Mouse (Mus musculus): Measurements from ENCODE around the gene Ncs1. TPM values are rescaled to one million over a fixed set of nuclear protein-coding genes. Genes with fewer than 3 reads are reported as not detected.

The Ncs1 gene
- total and polyA plus RNA-seq, 3 experiments, result 5.9 to 14.1 (median 11.8) TPM

DNA sequence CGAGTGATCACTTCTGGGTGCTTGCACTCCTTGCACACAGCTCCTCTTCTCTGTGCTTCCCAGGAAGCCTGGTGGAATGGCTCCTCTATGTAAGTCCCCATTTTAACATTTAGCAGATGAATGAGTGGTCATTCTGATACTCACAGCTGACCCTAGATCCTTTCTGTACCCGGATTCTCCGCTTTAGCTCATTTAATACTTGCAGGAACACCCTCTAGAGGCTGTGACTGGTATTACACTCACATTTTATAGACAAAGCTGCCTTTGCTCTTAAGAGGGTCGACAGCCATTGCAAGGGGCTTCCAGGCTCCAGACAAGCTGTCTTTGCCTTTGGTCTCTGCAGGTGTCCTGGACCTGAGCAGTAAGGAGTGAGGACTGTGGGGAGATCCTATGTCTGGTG lies 53.6 kb downstream of the Ncs1 start:
- no peak overlapping the region for H3K4me3 ChIP-seq
- no peaks in the 10 kb centered on the region; the same call in 1 of the 2 replicates for H3K4me1 ChIP-seq (ENCODE audit: control insufficient read depth, insufficient read depth, low read length)
- intact Hi-C loops (cut with DNase I), result no loop called here
- no peaks in the 10 kb centered on the region for H3K79me2 ChIP-seq (replicated peaks; ENCODE audit: control insufficient read depth, insufficient read depth, low read length)
- H3K27ac ChIP-seq, result no peak overlapping the region
- H3K9ac ChIP-seq (ENCODE audit: low read depth, low read length), result no peak overlapping the region
- no peaks in the 10 kb centered on the region for H3K36me3 ChIP-seq (ENCODE audit: control insufficient read depth, insufficient read depth, low read length)
- 20% methylated on average over 4 of the region's 4 CpGs for WGBS
- no peak for DNase-seq
- TF ChIP-seq POLR2A (IDR thresholded peaks at IDR 0.05; ENCODE audit: insufficient read depth, low read depth, low read length), result no peak
- peak; percentile 77 for TF ChIP-seq CTCF (IDR thresholded peaks at IDR 0.05)
- H3K27me3 ChIP-seq (ENCODE audit: control insufficient read depth, insufficient read depth, low read length), result no peaks in the 10 kb centered on the region

GRCm38 (mm10) chr2:31299996-31300395 lies 54.4 kb downstream of the Ncs1 start:
- Histone ChIP-seq H3K79me2 (replicated peaks; ENCODE audit: control insufficient read depth, insufficient read depth, low read length) (no peaks in the 10 kb centered on the region), H3K9ac (ENCODE audit: low read depth, low read length) (no peak overlapping the region), H3K27ac (no peak overlapping the region), H3K4me1 (ENCODE audit: control insufficient read depth, insufficient read depth, low read length) (no peaks in the 10 kb centered on the region; the same call in 1 of the 2 replicates), H3K4me3 (no peak overlapping the region), H3K27me3 (ENCODE audit: control insufficient read depth, insufficient read depth, low read length) (no peaks in the 10 kb centered on the region), H3K36me3 (ENCODE audit: control insufficient read depth, insufficient read depth, low read length) (no peaks in the 10 kb centered on the region)
- TF ChIP-seq CTCF (IDR thresholded peaks at IDR 0.05) (no peak), EP300 (IDR thresholded peaks at IDR 0.05; ENCODE audit: insufficient read depth, low read depth, low read length) (no peak), POLR2A (IDR thresholded peaks at IDR 0.05; ENCODE audit: insufficient read depth, low read depth, low read length) (no peak)
- WGBS, result 69% methylated on average over 10 of the region's 10 CpGs
- intact Hi-C loops (cut with DNase I), result loop anchor here (5.0 kb wide), 1 partner anchor 82 kb away; no protein-coding TSS in a partner anchor
- DNase-seq, result peak; percentile 37 to 40

DNA sequence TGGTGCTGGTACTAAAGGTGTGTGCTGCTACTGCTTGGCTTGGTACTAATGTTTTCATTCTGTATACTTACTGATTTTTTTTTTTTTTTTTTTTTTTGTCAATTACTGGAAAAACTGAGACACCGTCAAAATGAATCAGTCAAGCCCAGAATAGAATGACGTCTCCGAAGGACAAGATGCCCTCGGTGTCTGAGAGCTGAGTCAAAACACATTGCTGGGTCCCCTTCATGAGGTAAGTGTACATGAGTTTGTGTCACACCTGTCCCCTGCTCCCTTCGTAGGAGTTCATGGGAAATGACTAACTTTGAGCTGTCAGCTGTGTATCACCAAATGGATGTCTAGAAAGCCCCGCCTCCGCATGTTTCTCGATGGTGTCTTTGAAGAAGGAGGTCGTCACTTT lies 57.6 kb downstream of the Ncs1 start:
- TF ChIP-seq CTCF (IDR thresholded peaks at IDR 0.05) (no peak), POLR2A (IDR thresholded peaks at IDR 0.05; ENCODE audit: insufficient read depth, low read depth, low read length) (no peak), EP300 (IDR thresholded peaks at IDR 0.05; ENCODE audit: insufficient read depth, low read depth, low read length) (no peak)
- intact Hi-C loops (cut with DNase I), result loop anchor here (5.0 kb wide), 1 partner anchor 79 kb away; no protein-coding TSS in a partner anchor
- Histone ChIP-seq H3K27me3 (ENCODE audit: control insufficient read depth, insufficient read depth, low read length) (no peaks in the 10 kb centered on the region), H3K27ac (no peak overlapping the region), H3K36me3 (ENCODE audit: control insufficient read depth, insufficient read depth, low read length) (no peaks in the 10 kb centered on the region), H3K4me1 (ENCODE audit: control insufficient read depth, insufficient read depth, low read length) (no peaks in the 10 kb centered on the region), H3K9ac (ENCODE audit: low read depth, low read length) (no peak overlapping the region), H3K4me3 (no peak overlapping the region), H3K79me2 (replicated peaks; ENCODE audit: control insufficient read depth, insufficient read depth, low read length) (no peaks in the 10 kb centered on the region)
- no peak for DNase-seq
- WGBS, result 76% methylated on average over 9 of the region's 9 CpGs

DNA sequence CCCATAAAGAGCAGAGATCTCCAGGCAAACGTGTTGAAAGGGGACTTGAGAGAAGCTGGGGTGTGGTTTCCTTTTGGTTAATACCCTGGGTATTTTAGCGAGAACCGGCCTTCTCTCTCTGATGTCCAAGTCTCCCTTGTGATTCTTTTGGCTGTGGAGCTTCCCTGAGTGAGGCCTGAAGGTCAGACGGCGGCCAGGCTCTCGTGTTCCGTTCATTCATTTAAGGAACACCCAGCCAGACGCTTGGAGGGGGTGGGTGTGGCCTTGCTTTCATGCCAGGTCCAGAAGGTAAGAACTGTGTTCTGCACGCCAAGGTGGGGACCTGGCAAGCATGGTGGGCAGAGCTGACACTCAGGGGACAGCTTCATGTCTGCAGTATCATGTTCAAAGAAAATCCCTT lies 58.6 kb downstream of the Ncs1 start:
- 46% methylated on average over 9 of the region's 9 CpGs for WGBS
- no peak overlapping the region; the same call in 1 of the 2 replicates for H3K27ac ChIP-seq
- DNase-seq, result peak in 1 of 2 experiments; percentile 48
- H3K79me2 ChIP-seq (replicated peaks; ENCODE audit: control insufficient read depth, insufficient read depth, low read length), result no peaks in the 10 kb centered on the region
- intact Hi-C loops (cut with DNase I), result loop anchor here (5.0 kb wide), 1 partner anchor 78 kb away; no protein-coding TSS in a partner anchor
- H3K4me3 ChIP-seq, result no peak overlapping the region
- no peaks in the 10 kb centered on the region for H3K36me3 ChIP-seq (ENCODE audit: control insufficient read depth, insufficient read depth, low read length)
- no peaks in the 10 kb centered on the region for H3K4me1 ChIP-seq (ENCODE audit: control insufficient read depth, insufficient read depth, low read length)
- H3K9ac ChIP-seq (ENCODE audit: low read depth, low read length), result no peak overlapping the region
- H3K27me3 ChIP-seq (ENCODE audit: control insufficient read depth, insufficient read depth, low read length), result no peaks in the 10 kb centered on the region
- no peak for TF ChIP-seq EP300 (IDR thresholded peaks at IDR 0.05; ENCODE audit: insufficient read depth, low read depth, low read length)
- no peak for TF ChIP-seq POLR2A (IDR thresholded peaks at IDR 0.05; ENCODE audit: insufficient read depth, low read depth, low read length)
- no peak for TF ChIP-seq CTCF (IDR thresholded peaks at IDR 0.05)

GRCm38 (mm10) chr2:31304801-31305665 lies 59.4 kb downstream of the Ncs1 start:
- intact Hi-C loops (cut with DNase I), result loop anchor here (5.0 kb wide), 1 partner anchor 77 kb away; no protein-coding TSS in a partner anchor
- Histone ChIP-seq H3K4me1 (ENCODE audit: control insufficient read depth, insufficient read depth, low read length) (no peaks in the 10 kb centered on the region), H3K9ac (ENCODE audit: low read depth, low read length) (no peak overlapping the region), H3K4me3 (no peak overlapping the region), H3K36me3 (ENCODE audit: control insufficient read depth, insufficient read depth, low read length) (no peaks in the 10 kb centered on the region), H3K27me3 (ENCODE audit: control insufficient read depth, insufficient read depth, low read length) (no peaks in the 10 kb centered on the region), H3K27ac (peak overlapping the region; percentile 18; the same call in 1 of the 2 replicates), H3K79me2 (replicated peaks; ENCODE audit: control insufficient read depth, insufficient read depth, low read length) (no peaks in the 10 kb centered on the region)
- TF ChIP-seq CTCF (IDR thresholded peaks at IDR 0.05) (no peak), POLR2A (IDR thresholded peaks at IDR 0.05; ENCODE audit: insufficient read depth, low read depth, low read length) (no peak), EP300 (IDR thresholded peaks at IDR 0.05; ENCODE audit: insufficient read depth, low read depth, low read length) (no peak)
- DNase-seq, result peak; percentile 33 to 42
- WGBS, result 65% methylated on average over 22 of the region's 22 CpGs

GRCm38 (mm10) chr2:31305684-31306083 lies 60.1 kb downstream of the Ncs1 start:
- intact Hi-C loops (cut with DNase I), result no loop called here
- Histone ChIP-seq H3K27ac (no peak overlapping the region), H3K36me3 (ENCODE audit: control insufficient read depth, insufficient read depth, low read length) (no peaks in the 10 kb centered on the region), H3K27me3 (ENCODE audit: control insufficient read depth, insufficient read depth, low read length) (no peaks in the 10 kb centered on the region), H3K79me2 (replicated peaks; ENCODE audit: control insufficient read depth, insufficient read depth, low read length) (no peaks in the 10 kb centered on the region), H3K4me3 (no peak overlapping the region), H3K4me1 (ENCODE audit: control insufficient read depth, insufficient read depth, low read length) (no peaks in the 10 kb centered on the region), H3K9ac (ENCODE audit: low read depth, low read length) (no peak overlapping the region)
- WGBS, result 55% methylated on average over 4 of the region's 4 CpGs
- peak; percentile 51 to 55 for DNase-seq
- TF ChIP-seq CTCF (IDR thresholded peaks at IDR 0.05) (peak; percentile 65), POLR2A (IDR thresholded peaks at IDR 0.05; ENCODE audit: insufficient read depth, low read depth, low read length) (no peak), EP300 (IDR thresholded peaks at IDR 0.05; ENCODE audit: insufficient read depth, low read depth, low read length) (no peak)

All from heart, adult 2 months (tissue).